Mouse (Mus musculus): ENCODE results near the gene Rtcb.

DNA sequence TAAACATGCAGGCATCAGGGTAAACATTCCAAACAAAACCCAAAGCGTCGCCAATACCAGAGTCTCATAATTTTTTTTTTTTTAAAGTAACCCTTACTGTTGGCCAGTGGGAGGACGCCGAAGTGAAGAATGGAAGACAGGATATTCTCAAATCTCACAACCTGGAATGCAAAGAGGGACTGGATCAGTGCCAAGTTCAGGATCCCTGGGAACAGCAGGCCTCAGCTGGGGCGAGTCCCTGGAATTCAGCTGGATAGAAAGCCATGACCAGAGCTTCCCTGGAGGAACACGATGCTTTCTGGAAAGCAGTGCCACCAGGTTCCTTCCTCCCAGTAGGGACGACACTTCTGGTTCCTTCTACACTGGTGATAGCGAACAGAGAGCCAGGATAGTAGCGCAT, 5.3 kb upstream of the Rtcb start:
- TF ChIP-seq POLR2AphosphoS5 (IDR thresholded peaks at IDR 0.05; ENCODE audit: insufficient replicate concordance, low read depth, low read length) (no peak), CTCF (IDR thresholded peaks at IDR 0.05; ENCODE audit: low read depth, low read length) (no peak), GATA2 (IDR thresholded peaks at IDR 0.05; ENCODE audit: borderline replicate concordance, low read depth, low read length) (no peak), TAL1 (conservative IDR thresholded peaks at IDR 0.05; ENCODE audit: low read depth, low read length) (no peak), GATA1 (IDR thresholded peaks at IDR 0.05; ENCODE audit: borderline replicate concordance, low read length) (no peak)
